Mouse (Mus musculus): ENCODE measurements at regions not wholly inside any gene's neighbourhood (a gene's known extent, or its start where the extent isn't known, plus 50 kb on each side); places are given as distances from the start of the nearest gene placed in this dataset.
A peak's percentile ranks its signal among the peaks of the same experiment; 100 is the strongest.
"Not testable (repeated sequence)": the region's sequence is repeated elsewhere in the genome, so short reads cannot be mapped to it uniquely, and the experiment has no call there.

GRCm38 (mm10) chr17:91466822-91467221, 374.0 kb upstream of the Nrxn1 start:
- H3K27me3 ChIP-seq (ENCODE audit: control insufficient read depth, insufficient read depth, low read length, poor library complexity, severe bottlenecking): no peaks in the 10 kb centered on the region
- H3K27ac ChIP-seq (ENCODE audit: insufficient read depth, low read length): no peak overlapping the region

GRCm38 (mm10) chr17:91451711-91452110, 358.8 kb upstream of the Nrxn1 start:
- no peak overlapping the region for H3K9ac ChIP-seq (ENCODE audit: low read depth, poor library complexity, severe bottlenecking)

More at GRCm38 (mm10) chr17:91466822-91467221, 374.0 kb upstream of the Nrxn1 start:
- Histone ChIP-seq H3K36me3 (ENCODE audit: control insufficient read depth, insufficient read depth, low read length, poor library complexity, severe bottlenecking) (no peaks in the 10 kb centered on the region), H3K9me3 (replicated peaks; ENCODE audit: control insufficient read depth, insufficient read depth, low read length, poor library complexity, severe bottlenecking) (peaks cover 11% of the 10 kb centered on the region), H3K9ac (ENCODE audit: low read depth, poor library complexity, severe bottlenecking) (no peak overlapping the region), H3K4me1 (ENCODE audit: control insufficient read depth, insufficient read depth, low read length) (no peaks in the 10 kb centered on the region), H3K4me3 (ENCODE audit: low read depth, low read length) (no peak overlapping the region)
- no peak for TF ChIP-seq POLR2A (IDR thresholded peaks at IDR 0.05; ENCODE audit: insufficient read depth, low read length)
- TF ChIP-seq EP300 (IDR thresholded peaks at IDR 0.05; ENCODE audit: insufficient read depth, low read depth, low read length): no peak
- no peak for TF ChIP-seq CTCF (IDR thresholded peaks at IDR 0.05; ENCODE audit: low read depth, low read length)

DNA sequence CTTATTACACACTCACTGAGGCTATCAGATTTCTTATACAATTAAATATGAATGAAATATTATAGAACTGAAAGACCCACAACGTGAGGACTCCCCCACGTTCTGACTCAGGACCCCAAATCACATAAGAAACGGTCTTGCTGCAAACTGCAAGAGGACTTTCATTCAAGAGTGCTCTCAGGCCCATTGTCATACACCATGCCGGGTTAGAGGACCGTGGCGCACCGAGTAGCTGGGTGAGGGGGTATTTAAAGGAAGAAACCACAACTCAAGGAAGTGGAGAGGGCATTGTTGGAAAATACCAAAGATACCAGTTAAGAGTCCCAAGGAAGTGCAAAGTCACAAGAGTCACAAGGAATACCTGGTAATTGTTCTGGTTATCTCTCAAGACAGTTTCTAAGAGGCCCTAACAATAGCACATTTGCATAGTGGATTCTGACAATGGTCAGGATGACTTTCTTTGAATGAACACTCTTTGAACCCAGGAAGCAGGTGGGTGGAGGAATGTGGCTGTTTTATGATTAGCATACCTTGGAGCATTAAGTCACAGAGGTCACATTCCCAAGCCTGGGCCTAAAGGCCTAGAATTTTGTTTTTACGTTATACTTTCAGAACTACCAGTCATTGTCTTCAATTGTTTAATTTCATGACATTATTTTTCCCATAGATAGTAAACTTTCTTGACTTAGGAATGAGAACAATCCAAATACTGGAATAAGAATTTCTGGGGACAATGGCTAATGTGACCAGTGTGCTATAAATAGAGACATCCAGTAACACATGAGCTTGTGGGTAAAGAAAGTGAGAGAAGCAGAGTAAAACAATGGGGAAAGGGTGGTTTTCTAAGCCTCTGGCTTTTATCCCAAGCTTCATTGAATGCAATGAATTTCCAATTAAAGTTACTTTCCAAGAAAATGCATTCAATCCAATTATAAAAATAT, 339.2 kb upstream of the Nrxn1 start:
- peak overlapping the region; percentile 77 for H3K27ac ChIP-seq (ENCODE audit: insufficient read depth, low read length)
- not testable (repeated sequence) for H3K4me1 ChIP-seq (ENCODE audit: control insufficient read depth, insufficient read depth, low read length); H3K27me3 ChIP-seq (ENCODE audit: control insufficient read depth, insufficient read depth, low read length, poor library complexity, severe bottlenecking); H3K9me3 ChIP-seq (replicated peaks; ENCODE audit: control insufficient read depth, insufficient read depth, low read length, poor library complexity, severe bottlenecking); H3K9ac ChIP-seq (ENCODE audit: low read depth, poor library complexity, severe bottlenecking); H3K36me3 ChIP-seq (ENCODE audit: control insufficient read depth, insufficient read depth, low read length, poor library complexity, severe bottlenecking); H3K4me3 ChIP-seq (ENCODE audit: low read depth, low read length)

More at GRCm38 (mm10) chr17:91451711-91452110, 358.8 kb upstream of the Nrxn1 start:
- no peak for TF ChIP-seq CTCF (IDR thresholded peaks at IDR 0.05; ENCODE audit: low read depth, low read length)
- TF ChIP-seq EP300 (IDR thresholded peaks at IDR 0.05; ENCODE audit: insufficient read depth, low read depth, low read length): no peak
- no peak for TF ChIP-seq POLR2A (IDR thresholded peaks at IDR 0.05; ENCODE audit: insufficient read depth, low read length)
- no peaks in the 10 kb centered on the region for H3K27me3 ChIP-seq (ENCODE audit: control insufficient read depth, insufficient read depth, low read length, poor library complexity, severe bottlenecking)
- no peak overlapping the region for H3K27ac ChIP-seq (ENCODE audit: insufficient read depth, low read length)
- H3K9me3 ChIP-seq (replicated peaks; ENCODE audit: control insufficient read depth, insufficient read depth, low read length, poor library complexity, severe bottlenecking): no peaks in the 10 kb centered on the region
- H3K4me3 ChIP-seq (ENCODE audit: low read depth, low read length): no peak overlapping the region
- H3K36me3 ChIP-seq (ENCODE audit: control insufficient read depth, insufficient read depth, low read length, poor library complexity, severe bottlenecking): no peaks in the 10 kb centered on the region
- H3K4me1 ChIP-seq (ENCODE audit: control insufficient read depth, insufficient read depth, low read length): no peaks in the 10 kb centered on the region

GRCm38 (mm10) chr17:91430351-91430750, 337.5 kb upstream of the Nrxn1 start:
- Histone ChIP-seq H3K27me3 (ENCODE audit: control insufficient read depth, insufficient read depth, low read length, poor library complexity, severe bottlenecking) (no peaks in the 10 kb centered on the region), H3K9ac (ENCODE audit: low read depth, poor library complexity, severe bottlenecking) (no peak overlapping the region), H3K4me3 (ENCODE audit: low read depth, low read length) (no peak overlapping the region), H3K4me1 (ENCODE audit: control insufficient read depth, insufficient read depth, low read length) (no peaks in the 10 kb centered on the region), H3K9me3 (replicated peaks; ENCODE audit: control insufficient read depth, insufficient read depth, low read length, poor library complexity, severe bottlenecking) (peaks cover 8% of the 10 kb centered on the region), H3K27ac (ENCODE audit: insufficient read depth, low read length) (no peak overlapping the region), H3K36me3 (ENCODE audit: control insufficient read depth, insufficient read depth, low read length, poor library complexity, severe bottlenecking) (no peaks in the 10 kb centered on the region)
- TF ChIP-seq EP300 (IDR thresholded peaks at IDR 0.05; ENCODE audit: insufficient read depth, low read depth, low read length) (no peak), CTCF (IDR thresholded peaks at IDR 0.05; ENCODE audit: low read depth, low read length) (no peak), POLR2A (IDR thresholded peaks at IDR 0.05; ENCODE audit: insufficient read depth, low read length) (no peak)

GRCm38 (mm10) chr17:91425120-91425519, 332.2 kb upstream of the Nrxn1 start:
- Histone ChIP-seq H3K9me3 (replicated peaks; ENCODE audit: control insufficient read depth, insufficient read depth, low read length, poor library complexity, severe bottlenecking) (no peaks in the 10 kb centered on the region), H3K4me1 (ENCODE audit: control insufficient read depth, insufficient read depth, low read length) (no peaks in the 10 kb centered on the region), H3K4me3 (ENCODE audit: low read depth, low read length) (no peak overlapping the region), H3K27me3 (ENCODE audit: control insufficient read depth, insufficient read depth, low read length, poor library complexity, severe bottlenecking) (no peaks in the 10 kb centered on the region), H3K36me3 (ENCODE audit: control insufficient read depth, insufficient read depth, low read length, poor library complexity, severe bottlenecking) (no peaks in the 10 kb centered on the region), H3K9ac (ENCODE audit: low read depth, poor library complexity, severe bottlenecking) (no peak overlapping the region), H3K27ac (ENCODE audit: insufficient read depth, low read length) (no peak overlapping the region)
- TF ChIP-seq POLR2A (IDR thresholded peaks at IDR 0.05; ENCODE audit: insufficient read depth, low read length) (no peak), EP300 (IDR thresholded peaks at IDR 0.05; ENCODE audit: insufficient read depth, low read depth, low read length) (no peak), CTCF (IDR thresholded peaks at IDR 0.05; ENCODE audit: low read depth, low read length) (no peak)

DNA sequence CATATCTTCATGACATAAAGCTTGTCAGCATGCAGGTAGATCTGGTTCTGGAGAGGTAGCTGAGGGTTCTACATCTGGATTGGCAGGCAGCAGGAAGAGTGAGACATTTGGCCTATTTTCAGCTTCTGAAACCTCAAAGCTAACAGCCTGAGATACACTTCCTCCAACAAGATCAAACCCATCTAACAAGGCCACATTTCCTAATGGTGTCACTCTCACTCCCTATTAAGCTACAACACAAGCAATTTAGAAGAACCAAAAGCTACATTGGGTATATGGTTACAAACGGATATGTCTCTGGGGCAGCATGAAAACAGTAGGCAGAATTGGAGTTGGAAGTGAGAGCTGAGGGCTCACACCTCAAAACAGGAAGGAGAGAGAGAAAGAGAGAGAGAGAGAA, 325.7 kb upstream of the Nrxn1 start:
- no peak overlapping the region for H3K4me3 ChIP-seq (ENCODE audit: low read depth, low read length)
- no peak for TF ChIP-seq EP300 (IDR thresholded peaks at IDR 0.05; ENCODE audit: insufficient read depth, low read depth, low read length)
- no peak for TF ChIP-seq POLR2A (IDR thresholded peaks at IDR 0.05; ENCODE audit: insufficient read depth, low read length)
- no peak for TF ChIP-seq CTCF (IDR thresholded peaks at IDR 0.05; ENCODE audit: low read depth, low read length)
- H3K36me3 ChIP-seq (ENCODE audit: control insufficient read depth, insufficient read depth, low read length, poor library complexity, severe bottlenecking): no peaks in the 10 kb centered on the region
- H3K9ac ChIP-seq (ENCODE audit: low read depth, poor library complexity, severe bottlenecking): no peak overlapping the region
- no peak overlapping the region for H3K27ac ChIP-seq (ENCODE audit: insufficient read depth, low read length)
- no peaks in the 10 kb centered on the region for H3K4me1 ChIP-seq (ENCODE audit: control insufficient read depth, insufficient read depth, low read length)
- H3K27me3 ChIP-seq (ENCODE audit: control insufficient read depth, insufficient read depth, low read length, poor library complexity, severe bottlenecking): no peaks in the 10 kb centered on the region
- H3K9me3 ChIP-seq (replicated peaks; ENCODE audit: control insufficient read depth, insufficient read depth, low read length, poor library complexity, severe bottlenecking): no peaks in the 10 kb centered on the region; the same call in 1 of the 2 replicates
